Mouse (Mus musculus): ENCODE measurements around the gene Supt5. TPM values are rescaled to one million over a fixed set of nuclear protein-coding genes. Genes with fewer than 3 reads are reported as not detected.

Gene Supt5
- total and polyA plus RNA-seq, 3 experiments: 66.0 to 448 (median 156) TPM

- Histone ChIP-seq H3K9ac (ENCODE audit: control insufficient read depth, low read depth, low read length, poor library complexity, severe bottlenecking) (peak overlapping the region; percentile 88), H3K36me3 (ENCODE audit: control insufficient read depth in 1 of 2, insufficient read depth in 2 of 2, low read length in 2 of 2) (peaks cover 0 to 3% of the 10 kb centered on the region in 2 experiments; a peak in 2 of 4 replicates), H3K79me2 (ENCODE audit: control insufficient read depth, insufficient read depth, low read length, poor library complexity) (peaks cover 2% of the 10 kb centered on the region; the same call in 1 of the 2 replicates), H3K27me3 (ENCODE audit: control insufficient read depth in 1 of 2, insufficient read depth in 2 of 2, low read length in 2 of 2) (no peaks in the 10 kb centered on the region), H3K9me3 (replicated peaks; ENCODE audit: insufficient read depth, low read length) (no peaks in the 10 kb centered on the region), H3K4me1 (ENCODE audit: control insufficient read depth in 1 of 2, insufficient read depth in 2 of 2, low read length in 2 of 2) (peaks cover 0 to 9% of the 10 kb centered on the region in 2 experiments; a peak in 2 of 4 replicates), H3K27ac (ENCODE audit: control insufficient read depth, low read depth, low read length) (no peak overlapping the region), H3K4me3 (ENCODE audit: control insufficient read depth in 1 of 2, insufficient read depth in 1 of 2, low read depth in 2 of 2, low read length in 2 of 2) (peak overlapping the region; percentile 62 to 79)
- TF ChIP-seq NRF1 (IDR thresholded peaks at IDR 0.05; ENCODE audit: insufficient read depth, low read depth, low read length, poor library complexity, severe bottlenecking) (no peak), TAL1 (IDR thresholded peaks at IDR 0.05; ENCODE audit: low read length) (no peak), SMC3 (IDR thresholded peaks at IDR 0.05; ENCODE audit: low read depth, low read length) (no peak), MAZ (IDR thresholded peaks at IDR 0.05; ENCODE audit: low read depth, low read length) (no peak), MEF2A (IDR thresholded peaks at IDR 0.05; ENCODE audit: extremely low read depth, insufficient replicate concordance, low read depth, low read length, poor library complexity, severe bottlenecking) (no peak), TBP (IDR thresholded peaks at IDR 0.05; ENCODE audit: low read depth, low read length) (no peak), MXI1 (IDR thresholded peaks at IDR 0.05; ENCODE audit: low read depth, low read length) (no peak), USF2 (IDR thresholded peaks at IDR 0.05; ENCODE audit: borderline replicate concordance in 1 of 2, insufficient read depth in 1 of 2, low read depth in 1 of 2, low read length in 2 of 2) (no peak), MAX (IDR thresholded peaks at IDR 0.05; ENCODE audit: low read length) (no peak), ETS1 (IDR thresholded peaks at IDR 0.05; ENCODE audit: low read depth, low read length) (no peak), MYC (IDR thresholded peaks at IDR 0.05; ENCODE audit: low read depth, low read length) (no peak), KAT2A (conservative IDR thresholded peaks at IDR 0.05; ENCODE audit: low read depth, low read length) (no peak), POLR2AphosphoS2 (IDR thresholded peaks at IDR 0.05; ENCODE audit: low read length) (no peak), UBTF (IDR thresholded peaks at IDR 0.05; ENCODE audit: borderline replicate concordance, insufficient read depth, low read depth, low read length) (no peak), JUND (IDR thresholded peaks at IDR 0.05; ENCODE audit: low read depth, low read length) (no peak)
- no peak for DNase-seq (ENCODE audit: low read depth, low spot score)
Observed at GRCm38 (mm10) chr7:28370977-28371513, 32.5 kb upstream of the Supt5 start.

- peaks cover 2% of the 10 kb centered on the region; the same call in 1 of the 2 replicates for H3K79me2 ChIP-seq (ENCODE audit: control insufficient read depth, insufficient read depth, low read length, poor library complexity)
- no peak overlapping the region for H3K4me3 ChIP-seq (ENCODE audit: control insufficient read depth in 1 of 2, insufficient read depth in 1 of 2, low read depth in 2 of 2, low read length in 2 of 2)
- H3K27me3 ChIP-seq (ENCODE audit: control insufficient read depth in 1 of 2, insufficient read depth in 2 of 2, low read length in 2 of 2): no peaks in the 10 kb centered on the region
- H3K36me3 ChIP-seq (ENCODE audit: control insufficient read depth in 1 of 2, insufficient read depth in 2 of 2, low read length in 2 of 2): peaks cover 0 to 2% of the 10 kb centered on the region in 2 experiments; a peak in 1 of 4 replicates
- DNase-seq (ENCODE audit: low read depth, low spot score): no peak
- no peak for TF ChIP-seq ZNF384 (IDR thresholded peaks at IDR 0.05; ENCODE audit: low read depth, low read length)
- no peak for TF ChIP-seq MAX (IDR thresholded peaks at IDR 0.05; ENCODE audit: low read length)
- TF ChIP-seq GATA1 (IDR thresholded peaks at IDR 0.05; ENCODE audit: low read depth, low read length): no peak
- no peak for TF ChIP-seq SMC3 (IDR thresholded peaks at IDR 0.05; ENCODE audit: low read depth, low read length)
- TF ChIP-seq RAD21 (IDR thresholded peaks at IDR 0.05; ENCODE audit: low read depth, low read length): no peak
- TF ChIP-seq TBP (IDR thresholded peaks at IDR 0.05; ENCODE audit: low read depth, low read length): no peak
- no peak overlapping the region for H3K27ac ChIP-seq (ENCODE audit: control insufficient read depth, low read depth, low read length)
- H3K9me3 ChIP-seq (replicated peaks; ENCODE audit: insufficient read depth, low read length): no peaks in the 10 kb centered on the region
- peaks cover 0 to 7% of the 10 kb centered on the region in 2 experiments; a peak in 2 of 4 replicates for H3K4me1 ChIP-seq (ENCODE audit: control insufficient read depth in 1 of 2, insufficient read depth in 2 of 2, low read length in 2 of 2)
- no peak overlapping the region for H3K9ac ChIP-seq (ENCODE audit: control insufficient read depth, low read depth, low read length, poor library complexity, severe bottlenecking)
Observed at GRCm38 (mm10) chr7:28370051-28370450, 31.5 kb upstream of the Supt5 start.

Data from MEL (cell line).